Mouse (Mus musculus) liver, embryonic 14.5 days (tissue): ENCODE measurements around the gene Mtmr3. TPM values are rescaled to one million over a fixed set of nuclear protein-coding genes. Genes with fewer than 3 reads are reported as not detected.

ENCODE experiments used
- ATAC-seq: fragments of 200-750 bp; cut with Nextera tagmentation; 2 replicates; pipeline ENCODE4 v1.8.0; 2017; ENCODE audit warnings: moderate number of reproducible peaks, mild to moderate bottlenecking, moderate library complexity; ENCODE audit not compliant: insufficient read depth
- DNase-seq, 3 experiments: peaks; one replicate each; pipeline ENCODE4 v3.0.0-alpha.2; 2012 to 2013; ENCODE audit warnings: low read depth in 3 of 3, low spot score in 3 of 3
- H3K27ac ChIP-seq: fragments of 300-500 bp; sonication (generic); 2 replicates; pipeline ENCODE4 v1.5.1; 2014; ENCODE audit warnings: moderate library complexity, mild to moderate bottlenecking, control low read depth, inconsistent platforms
- H3K27me3 ChIP-seq: fragments of 300-500 bp; sonication (generic); 2 replicates; pipeline ENCODE4 v1.6.1; 2014; ENCODE audit warnings: mild to moderate bottlenecking, low read length, moderate library complexity; ENCODE audit not compliant: control insufficient read depth, insufficient read depth
- H3K36me3 ChIP-seq: fragments of 300-500 bp; sonication (generic); replicated peaks from 2 replicates; pipeline ENCODE4 v1.6.1; 2014; ENCODE audit warnings: low read depth; ENCODE audit not compliant: control insufficient read depth, insufficient read depth
- H3K4me1 ChIP-seq, 2 experiments: fragments of 200-500 bp in 1 of 2; fragments of 300-500 bp in 1 of 2; sonication (generic) in 1 of 2; replicated peaks; 2 replicates each; pipeline ENCODE4 v1.6.1; 2012 to 2014; ENCODE audit warnings: antibody characterized with exemption in 1 of 2, inconsistent platforms in 1 of 2, low read length in 1 of 2; ENCODE audit not compliant: control insufficient read depth in 2 of 2, insufficient read depth in 2 of 2
- H3K4me2 ChIP-seq: fragments of 300-500 bp; sonication (generic); 2 replicates; pipeline ENCODE4 v1.6.1; 2014; ENCODE audit warnings: low read depth, mild to moderate bottlenecking, control low read depth, moderate library complexity
- H3K4me3 ChIP-seq, 2 experiments: fragments of 200-500 bp in 1 of 2; fragments of 300-500 bp in 1 of 2; sonication (generic) in 1 of 2; 2 replicates each; pipeline ENCODE4 v1.5.1; 2012 to 2014; ENCODE audit warnings: low read depth in 2 of 2, low read length in 2 of 2, mild to moderate bottlenecking in 2 of 2, control low read depth in 1 of 2, inconsistent platforms in 1 of 2, moderate library complexity in 1 of 2; ENCODE audit not compliant: insufficient read depth in 1 of 2
- H3K9ac ChIP-seq: fragments of 300-500 bp; sonication (generic); replicated peaks from 2 replicates; pipeline ENCODE4 v1.6.1; 2014; ENCODE audit warnings: mild to moderate bottlenecking, control low read depth, moderate library complexity
- H3K9me3 ChIP-seq: fragments of 300-500 bp; sonication (generic); 2 replicates; pipeline ENCODE4 v1.6.1; 2016; ENCODE audit warnings: low read length, mixed read lengths; ENCODE audit not compliant: control insufficient read depth
- CTCF ChIP-seq: IDR thresholded peaks from 2 replicates; pipeline ENCODE4 v1.5.1; 2016; ENCODE audit warnings: antibody characterized with exemption, low read depth, control low read depth
- EP300 ChIP-seq: IDR thresholded peaks from 2 replicates; pipeline ENCODE4 v1.6.1; 2016; ENCODE audit warnings: antibody characterized with exemption, low read depth
- WGBS: fragments of 180-500 bp; shearing (Covaris S2); extraction: QIAGEN DNeasy Blood & Tissue Kit; methylation state at CpG from one replicate; pipeline ENCODE4 v1.1.7; 2014; ENCODE audit not compliant: insufficient replicate concordance; 5-methylcytosine and 5-hydroxymethylcytosine counted together
- polyA plus RNA-seq, 2 experiments: library from polyadenylated mRNA; depleted of rRNA in 1 of 2; stranded (reverse) in 1 of 2; unstranded in 1 of 2; fragments of >200 nt; fragmentation: Nextera tagmentation in 1 of 2; extraction: Ambion mirVana in 1 of 2; gene quantifications; 2 replicates each; pipeline versions ENCODE4 v1.2.1 to v1.2.3; 2012 to 2014

Gene Mtmr3
- polyA plus RNA-seq, 2 experiments, result 20.3 to 24.3 TPM

- H3K9ac ChIP-seq, result no peak overlapping the region
- no peak for ATAC-seq
- H3K27me3 ChIP-seq, result no peaks in the 10 kb centered on the region; the same call in 1 of the 2 replicates
- H3K36me3 ChIP-seq, result no peaks in the 10 kb centered on the region
- H3K4me3 ChIP-seq, result no peak overlapping the region
- no peak overlapping the region for H3K4me2 ChIP-seq
- 72% methylated on average over 7 of the region's 7 CpGs for WGBS
- H3K4me1 ChIP-seq, result peaks cover 0 to 6% of the 10 kb centered on the region in 2 experiments; a peak in 2 of 4 replicates
- TF ChIP-seq CTCF, result no peak
- TF ChIP-seq EP300, result no peak
- no peaks in the 10 kb centered on the region for H3K9me3 ChIP-seq
- no peak overlapping the region for H3K27ac ChIP-seq
- no peak for DNase-seq
Measured at GRCm38 (mm10) chr11:4627636-4628035, 33.0 kb upstream of the Mtmr3 start.

GRCm38 (mm10) chr11:4625931-4626330, 31.3 kb upstream of the Mtmr3 start:
- H3K27me3 ChIP-seq, result no peaks in the 10 kb centered on the region; the same call in 1 of the 2 replicates
- 65% methylated on average over 7 of the region's 7 CpGs for WGBS
- no peaks in the 10 kb centered on the region for H3K36me3 ChIP-seq
- no peaks in the 10 kb centered on the region for H3K9me3 ChIP-seq
- no peak overlapping the region for H3K4me2 ChIP-seq
- no peak overlapping the region for H3K27ac ChIP-seq
- H3K9ac ChIP-seq, result no peak overlapping the region
- TF ChIP-seq CTCF (no peak), EP300 (no peak)
- ATAC-seq (no peak), DNase-seq (no peak)
- no peak overlapping the region for H3K4me3 ChIP-seq
- H3K4me1 ChIP-seq, result peaks cover 0 to 6% of the 10 kb centered on the region in 2 experiments; a peak in 2 of 4 replicates

GRCm38 (mm10) chr11:4622997-4623396, 28.3 kb upstream of the Mtmr3 start:
- no peak for TF ChIP-seq CTCF
- TF ChIP-seq EP300, result no peak
- Histone ChIP-seq H3K9me3 (no peaks in the 10 kb centered on the region), H3K4me3 (no peak overlapping the region), H3K9ac (no peak overlapping the region), H3K4me2 (no peak overlapping the region), H3K4me1 (no peaks in the 10 kb centered on the region; a peak in 1 of 4 replicates), H3K27ac (no peak overlapping the region), H3K36me3 (no peaks in the 10 kb centered on the region), H3K27me3 (no peaks in the 10 kb centered on the region; the same call in 1 of the 2 replicates)
- DNase-seq, result no peak
- no peak for ATAC-seq
- WGBS, result 51% methylated on average over 5 of the region's 5 CpGs

- H3K4me3 ChIP-seq, result no peak overlapping the region
- no peaks in the 10 kb centered on the region for H3K36me3 ChIP-seq
- no peak for TF ChIP-seq CTCF
- TF ChIP-seq EP300, result no peak
- no peak overlapping the region for H3K4me2 ChIP-seq
- H3K27ac ChIP-seq, result no peak overlapping the region
- ATAC-seq, result no peak
- no peaks in the 10 kb centered on the region; the same call in 1 of the 2 replicates for H3K27me3 ChIP-seq
- H3K9ac ChIP-seq, result no peak overlapping the region
- DNase-seq, result no peak
- no peaks in the 10 kb centered on the region for H3K9me3 ChIP-seq
- no peaks in the 10 kb centered on the region; a peak in 1 of 4 replicates for H3K4me1 ChIP-seq
- 69% methylated on average over 7 of the region's 7 CpGs for WGBS
Measured at GRCm38 (mm10) chr11:4622442-4622986, 27.9 kb upstream of the Mtmr3 start.

- no peak for DNase-seq
- Histone ChIP-seq H3K27ac (no peak overlapping the region), H3K9ac (no peak overlapping the region), H3K36me3 (no peaks in the 10 kb centered on the region), H3K4me1 (no peaks in the 10 kb centered on the region; a peak in 1 of 4 replicates), H3K4me2 (no peak overlapping the region), H3K9me3 (no peaks in the 10 kb centered on the region), H3K27me3 (no peaks in the 10 kb centered on the region; the same call in 1 of the 2 replicates), H3K4me3 (no peak overlapping the region)
- no peak for ATAC-seq
- 70% methylated on average over 4 of the region's 4 CpGs for WGBS
- TF ChIP-seq EP300 (no peak), CTCF (no peak)
Measured at GRCm38 (mm10) chr11:4621866-4622265, 27.2 kb upstream of the Mtmr3 start.
